Mouse (Mus musculus) layer of hippocampus, adult 9-11 months (tissue): ENCODE measurements around the gene Ptprn2.

Experiments
- DNase-seq: peaks from one replicate; pipeline ENCODE4 v3.0.0; 2022

Gene Ptprn2

GRCm38 (mm10) chr12:117153166-117153480 is 667.6 kb downstream of the Ptprn2 start:
- no peak for DNase-seq

GRCm38 (mm10) chr12:117153671-117154355 is 668.3 kb downstream of the Ptprn2 start:
- peak; percentile 42 for DNase-seq

GRCm38 (mm10) chr12:117154356-117155243 is 669.1 kb downstream of the Ptprn2 start:
- DNase-seq = no peak

GRCm38 (mm10) chr12:117155307-117156220 is 670.0 kb downstream of the Ptprn2 start:
- DNase-seq = no peak

GRCm38 (mm10) chr12:117156256-117156655 is 670.7 kb downstream of the Ptprn2 start:
- no peak for DNase-seq

- no peak for DNase-seq
These were observed 671.3 kb downstream of the Ptprn2 start for GRCm38 (mm10) chr12:117156786-117157185.

- DNase-seq = no peak
These were observed 671.7 kb downstream of the Ptprn2 start for GRCm38 (mm10) chr12:117157249-117157648.

GRCm38 (mm10) chr12:117157660-117158386 is 672.3 kb downstream of the Ptprn2 start:
- no peak for DNase-seq

- DNase-seq = no peak
These were observed 673.6 kb downstream of the Ptprn2 start for GRCm38 (mm10) chr12:117158950-117159668.

GRCm38 (mm10) chr12:117159669-117160210 is 674.2 kb downstream of the Ptprn2 start:
- no peak for DNase-seq

- DNase-seq = no peak
These were observed 674.8 kb downstream of the Ptprn2 start for GRCm38 (mm10) chr12:117160211-117160891.

- DNase-seq = peak; percentile 56
These were observed 676.7 kb downstream of the Ptprn2 start for GRCm38 (mm10) chr12:117162180-117162579.

- no peak for DNase-seq
These were observed 678.3 kb downstream of the Ptprn2 start for GRCm38 (mm10) chr12:117163789-117164188.

GRCm38 (mm10) chr12:117166266-117166665 is 680.7 kb downstream of the Ptprn2 start:
- no peak for DNase-seq

- no peak for DNase-seq
These were observed 684.1 kb downstream of the Ptprn2 start for GRCm38 (mm10) chr12:117169670-117170069.

- DNase-seq = no peak
These were observed 687.0 kb downstream of the Ptprn2 start for GRCm38 (mm10) chr12:117172529-117172884.

- DNase-seq = no peak
These were observed 687.5 kb downstream of the Ptprn2 start for GRCm38 (mm10) chr12:117172885-117173529.

GRCm38 (mm10) chr12:117174189-117174588 is 688.7 kb downstream of the Ptprn2 start:
- no peak for DNase-seq

GRCm38 (mm10) chr12:117175072-117175681 is 689.7 kb downstream of the Ptprn2 start:
- DNase-seq = peak; percentile 34
